Mouse (Mus musculus): ENCODE results near the gene Adck1.

Adck1 gene

GRCm38 (mm10) chr12:88419912-88420621 is 59.7 kb downstream of the Adck1 start:
- peak; percentile 59 for DNase-seq (ENCODE audit: low read depth, low spot score)

DNA sequence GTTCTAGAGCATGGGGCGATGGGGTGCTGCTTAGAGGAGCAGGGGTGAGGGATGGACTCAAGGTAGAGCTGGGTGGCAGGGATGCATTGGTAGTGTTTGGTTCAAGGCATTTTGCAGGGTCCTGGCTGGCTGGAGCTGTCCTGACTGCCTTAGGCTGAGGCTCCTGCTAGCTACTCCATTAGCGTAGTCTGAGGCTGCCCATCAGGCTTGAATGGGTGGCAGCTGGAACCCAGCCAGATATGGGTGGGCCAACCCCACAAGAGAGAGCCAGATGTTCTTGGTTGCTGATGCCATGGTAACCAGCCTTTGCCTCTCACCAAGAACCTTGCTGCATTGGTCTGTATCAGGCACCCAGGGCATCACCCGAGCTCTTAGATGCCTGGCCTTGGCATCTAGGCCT is 66.6 kb downstream of the Adck1 start:
- peak; percentile 64 for DNase-seq (ENCODE audit: low read depth, low spot score)

- peak; percentile 45 for DNase-seq (ENCODE audit: low read depth, low spot score)
Measured at GRCm38 (mm10) chr12:88428735-88429134, 68.4 kb downstream of the Adck1 start.

DNA sequence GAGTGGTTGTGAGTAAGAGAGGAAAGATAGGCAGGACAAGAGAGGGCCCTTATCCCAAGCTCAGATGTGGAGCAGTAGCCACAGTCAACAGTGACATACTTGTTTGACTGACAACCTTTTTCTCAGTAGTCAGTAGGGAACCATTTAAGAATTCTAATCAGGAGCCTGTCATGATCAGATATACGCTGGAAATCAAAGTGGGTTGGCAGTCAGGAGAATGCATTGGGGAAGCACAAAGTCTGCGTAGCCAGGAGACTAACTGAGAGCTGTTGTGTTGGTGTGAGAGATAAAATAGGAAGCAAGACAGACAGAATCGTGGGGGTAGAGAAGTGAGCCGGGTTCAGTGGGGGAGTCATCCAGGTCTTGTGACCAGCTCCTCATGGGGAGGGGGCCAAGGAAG is 71.9 kb downstream of the Adck1 start:
- peak; percentile 54 for DNase-seq (ENCODE audit: low read depth, low spot score)

DNA sequence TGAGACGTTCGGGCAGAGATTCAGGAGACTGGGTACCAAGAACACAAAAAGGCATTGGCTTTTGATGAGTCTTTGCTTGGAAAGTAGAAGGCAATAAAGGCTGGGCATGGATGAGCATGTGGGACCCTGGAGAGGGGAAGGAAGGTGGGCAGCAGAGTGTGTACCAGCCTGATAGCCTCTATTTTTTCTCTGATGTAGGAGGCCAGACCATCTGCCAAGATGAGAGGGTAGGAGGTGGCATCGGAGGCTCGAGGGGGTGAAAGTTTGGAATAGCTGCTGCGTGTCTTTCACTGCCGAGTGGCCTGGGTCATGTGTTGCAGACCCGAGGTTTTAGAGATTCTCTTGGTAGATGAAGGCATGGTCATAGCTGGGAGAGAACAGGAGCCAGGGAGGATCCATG is 72.8 kb downstream of the Adck1 start:
- DNase-seq (ENCODE audit: low read depth, low spot score) = peak; percentile 61

- DNase-seq (ENCODE audit: low read depth, low spot score) = peak; percentile 59
Measured at GRCm38 (mm10) chr12:88436962-88437750, 76.8 kb downstream of the Adck1 start.

DNA sequence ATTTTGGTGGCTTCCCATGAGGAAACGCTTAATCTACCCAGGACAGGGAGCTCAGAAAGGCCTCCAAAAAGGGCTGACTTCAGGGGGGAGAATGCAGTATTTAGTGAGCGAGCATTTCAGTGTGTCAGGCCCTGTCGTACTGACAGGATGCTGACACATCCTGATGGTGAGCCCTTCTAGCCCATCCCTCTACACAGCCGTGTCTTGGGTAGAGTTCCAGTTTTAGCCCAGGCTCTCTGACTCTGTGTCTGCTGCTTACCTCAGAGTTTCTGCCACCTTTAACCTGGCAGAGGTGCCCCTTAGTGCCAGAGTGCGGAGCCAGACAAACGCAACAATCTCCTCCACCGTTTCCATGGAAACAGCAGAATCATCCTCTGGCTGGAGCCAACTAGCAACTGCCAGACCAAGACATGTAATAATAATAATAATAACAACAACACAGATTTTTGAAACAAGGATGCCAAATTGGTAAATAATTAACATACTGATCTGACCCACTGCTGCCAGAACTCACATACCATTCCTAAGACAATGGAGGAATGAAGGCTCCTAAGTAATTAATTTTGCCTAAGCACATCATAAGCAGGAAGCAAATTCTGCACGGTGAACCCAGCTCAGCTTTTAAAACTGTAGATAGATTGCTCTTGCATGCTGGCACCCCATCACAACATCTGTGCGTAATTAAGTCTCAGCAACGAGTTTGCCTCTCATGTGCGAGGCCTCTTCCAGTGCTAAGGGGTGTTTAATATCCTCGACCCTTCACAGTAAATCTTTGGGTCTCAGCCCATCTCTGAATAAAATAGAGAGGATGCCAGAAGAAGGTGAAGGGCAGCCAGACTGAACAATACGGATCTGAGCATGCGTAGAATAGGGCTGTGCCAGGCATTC is 81.8 kb downstream of the Adck1 start:
- DNase-seq (ENCODE audit: low read depth, low spot score) = peak; percentile 33

- DNase-seq (ENCODE audit: low read depth, low spot score) = no peak
Measured at GRCm38 (mm10) chr12:88444040-88444439, 83.7 kb downstream of the Adck1 start.

GRCm38 (mm10) chr12:88445471-88445870 is 85.1 kb downstream of the Adck1 start:
- no peak for DNase-seq (ENCODE audit: low read depth, low spot score)

DNA sequence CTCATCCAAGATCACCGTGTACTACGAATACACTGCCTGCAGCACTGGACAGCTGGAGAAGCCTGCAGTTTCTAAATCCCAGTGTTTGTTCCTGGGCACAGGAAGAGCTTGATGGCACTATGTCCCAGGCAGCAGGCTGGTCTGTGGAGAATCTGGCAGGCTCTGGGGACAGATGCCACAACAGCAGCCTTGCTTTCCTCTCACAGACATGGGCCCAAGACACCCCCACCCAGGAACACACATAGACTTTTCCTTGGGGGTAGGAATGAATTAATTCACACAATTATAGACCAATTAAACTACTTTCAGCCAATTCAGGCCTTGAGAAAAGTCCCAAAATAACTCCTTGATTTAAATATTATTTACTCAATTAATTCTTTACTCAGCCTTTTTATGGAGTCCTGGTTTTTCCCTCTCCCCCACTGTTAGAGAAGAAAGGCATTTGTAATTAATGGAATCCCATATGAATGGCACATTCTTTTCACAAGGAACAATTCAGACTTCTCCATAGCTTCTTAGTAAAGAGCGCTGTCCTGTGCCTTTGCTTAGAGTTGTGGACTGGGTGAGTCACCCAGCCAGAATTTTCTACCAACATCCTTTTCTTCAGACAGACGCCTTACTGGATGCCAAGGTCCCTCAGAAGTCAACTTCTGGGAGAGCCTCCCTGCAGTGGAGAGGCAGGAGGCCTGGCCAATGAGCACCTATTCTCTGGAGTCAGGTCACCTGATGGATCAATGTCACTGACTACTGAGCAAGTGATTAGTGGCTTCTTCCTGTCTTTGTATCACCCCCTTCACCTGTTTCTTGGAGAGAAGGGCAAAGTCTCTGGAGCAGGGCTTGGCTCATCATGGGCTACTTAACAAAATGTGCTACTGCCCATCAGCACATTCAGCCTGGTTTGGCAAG is 90.6 kb downstream of the Adck1 start:
- no peak for DNase-seq (ENCODE audit: low read depth, low spot score)

DNA sequence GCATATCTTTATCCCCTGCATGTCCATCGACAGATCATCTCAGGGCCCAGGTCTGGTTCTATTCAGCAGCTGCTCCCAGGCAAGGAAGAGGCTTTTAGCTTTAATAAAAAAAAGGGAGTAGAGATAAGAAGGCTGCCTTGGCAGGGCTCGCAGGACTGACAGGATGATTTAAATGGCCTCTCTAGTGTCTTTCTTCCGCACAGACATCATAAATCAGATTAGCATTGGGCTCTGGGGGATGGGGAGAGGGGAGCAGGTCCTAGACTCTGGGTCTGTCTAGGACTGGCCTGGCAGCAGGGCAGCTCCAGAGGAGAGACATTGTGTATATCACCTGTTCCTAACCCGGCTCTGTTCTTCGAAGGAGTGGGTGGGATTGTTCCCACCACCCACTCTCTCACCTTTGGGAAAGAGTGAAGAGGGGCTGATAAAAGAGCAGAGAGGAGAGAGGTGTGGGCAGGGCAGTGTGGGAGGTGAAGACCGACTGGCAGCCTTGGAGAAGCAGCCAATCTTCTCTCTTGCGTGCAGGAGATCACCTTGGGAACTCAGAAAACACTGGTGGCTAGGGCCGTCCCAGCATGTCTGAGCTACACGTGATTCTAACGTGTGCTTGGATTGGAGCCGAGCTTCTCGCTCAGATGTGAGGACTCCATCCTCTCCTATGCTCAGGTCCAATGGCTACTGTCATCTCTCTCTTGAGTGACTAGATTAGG is 94.5 kb downstream of the Adck1 start:
- DNase-seq (ENCODE audit: low read depth, low spot score) = peak; percentile 63

- no peak for DNase-seq (ENCODE audit: low read depth, low spot score)
Measured at GRCm38 (mm10) chr12:88457021-88457420, 96.7 kb downstream of the Adck1 start.

DNA sequence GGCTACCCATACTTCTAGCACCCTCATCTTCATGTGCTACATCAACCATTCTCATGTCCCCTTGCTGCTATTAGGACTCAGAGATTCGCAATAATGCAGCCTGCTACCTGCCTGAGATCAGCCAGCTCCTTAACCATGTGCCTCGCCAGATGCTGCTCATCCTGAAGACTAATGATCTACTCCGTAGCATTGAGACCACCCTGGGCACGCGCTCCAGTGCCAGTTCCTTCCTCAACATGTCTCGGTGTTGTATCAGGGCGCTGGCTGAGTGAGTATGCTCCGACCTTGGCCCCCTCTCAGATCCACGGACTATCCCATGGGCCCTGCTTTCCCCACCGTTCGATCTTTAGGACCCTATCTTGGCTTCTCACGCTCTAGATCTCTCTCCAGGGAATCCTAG is 98.6 kb downstream of the Adck1 start:
- no peak for DNase-seq (ENCODE audit: low read depth, low spot score)

- DNase-seq (ENCODE audit: low read depth, low spot score) = no peak
Measured at GRCm38 (mm10) chr12:88459461-88459860, 99.1 kb downstream of the Adck1 start.

DNA sequence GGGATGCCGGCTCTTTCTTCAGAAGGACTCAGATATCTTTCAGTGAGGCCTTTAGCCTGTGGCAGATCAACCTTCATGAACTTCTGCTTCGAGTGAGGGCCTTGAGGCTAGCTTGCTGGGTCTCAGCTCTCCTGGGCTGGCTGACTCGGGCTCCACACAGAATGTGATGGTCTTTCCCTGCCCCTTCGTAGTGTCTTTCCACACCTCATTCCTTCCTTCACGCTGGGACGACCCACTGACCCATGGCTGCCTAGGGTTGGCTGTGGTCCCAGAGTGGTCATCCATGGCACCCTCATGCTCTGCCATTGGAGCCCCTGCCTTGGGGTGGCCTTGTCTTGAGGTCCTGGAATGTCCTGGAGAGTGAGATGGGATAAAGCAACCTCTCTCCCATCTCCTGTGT is 100.7 kb downstream of the Adck1 start:
- no peak for DNase-seq (ENCODE audit: low read depth, low spot score)

GRCm38 (mm10) chr12:88463588-88464290 is 103.4 kb downstream of the Adck1 start:
- no peak for DNase-seq (ENCODE audit: low read depth, low spot score)

GRCm38 (mm10) chr12:88466801-88467200 is 106.4 kb downstream of the Adck1 start:
- DNase-seq (ENCODE audit: low read depth, low spot score) = no peak

DNA sequence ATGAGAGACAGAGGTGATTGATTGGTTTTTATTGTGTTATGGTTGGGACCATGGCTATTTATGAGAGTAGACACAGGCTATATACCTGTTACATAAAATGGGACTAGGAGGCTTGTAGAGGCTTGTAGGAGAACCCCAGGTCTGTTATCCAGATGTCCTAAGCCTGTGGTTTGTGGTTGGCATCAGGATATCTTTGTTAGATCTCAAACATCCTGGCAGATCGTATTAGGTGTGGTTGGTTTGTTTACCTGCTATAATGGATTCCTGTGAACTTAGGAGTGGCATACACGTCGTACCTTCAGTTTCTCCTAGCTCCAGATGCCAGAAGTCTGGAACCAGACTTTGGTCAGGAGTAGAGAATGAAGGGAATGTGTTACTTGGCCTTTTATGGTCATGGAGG is 106.9 kb downstream of the Adck1 start:
- DNase-seq (ENCODE audit: low read depth, low spot score) = no peak

DNA sequence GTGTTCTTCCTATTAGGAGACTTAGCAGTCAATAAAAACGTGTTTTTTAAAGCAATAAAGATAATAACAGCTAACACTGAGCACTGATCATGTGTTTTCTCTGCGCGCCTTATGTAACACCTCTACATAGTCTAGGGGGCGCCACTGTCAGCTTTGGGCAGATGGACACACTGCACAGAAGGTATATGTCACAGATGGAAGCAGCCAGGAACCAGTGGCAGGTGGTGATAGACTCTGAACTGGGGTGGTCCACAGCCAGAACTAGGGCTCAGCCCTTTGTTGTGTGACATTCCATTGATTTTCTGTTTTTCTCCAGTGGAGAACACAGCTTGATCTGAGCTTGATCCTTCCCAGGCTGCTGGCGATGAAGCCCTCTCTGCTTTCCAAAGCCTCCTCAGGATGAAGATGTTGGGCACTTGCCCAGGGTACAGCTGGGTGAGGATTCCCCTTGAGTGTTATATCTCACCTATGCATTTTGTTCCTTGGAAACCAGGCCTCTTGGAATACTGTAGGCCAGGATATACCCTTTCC is 107.6 kb downstream of the Adck1 start:
- DNase-seq (ENCODE audit: low read depth, low spot score) = no peak

DNA sequence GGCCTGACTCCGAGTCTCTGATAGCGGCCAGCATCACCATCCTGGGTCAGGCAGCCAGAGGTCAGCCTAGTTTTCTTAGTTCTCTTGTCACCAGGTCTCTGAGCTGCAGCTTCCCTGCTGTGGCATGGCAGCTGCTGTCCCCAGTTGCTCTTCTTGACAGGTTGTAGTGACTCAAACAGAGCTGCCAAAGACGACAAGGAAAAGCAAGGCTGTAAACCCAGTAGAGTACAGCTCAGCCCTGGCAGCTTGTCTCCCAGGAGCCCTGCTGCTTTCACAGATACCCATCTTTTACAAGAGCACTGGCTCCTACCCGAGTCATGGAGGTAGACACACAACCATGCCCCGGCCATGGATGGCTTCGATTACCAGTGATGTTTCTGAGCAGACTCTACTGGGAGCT is 108.3 kb downstream of the Adck1 start:
- peak; percentile 43 for DNase-seq (ENCODE audit: low read depth, low spot score)

Measured in brain, adult 2 months (tissue).